Mouse (Mus musculus) liver, postnatal 0 days (tissue): Measurements from ENCODE around the gene Mboat7.

ENCODE experiments used
- CTCF ChIP-seq: sonication (generic); IDR thresholded peaks from 2 replicates; pipeline ENCODE4 v1.5.1; 2016; ENCODE audit warnings: antibody characterized with exemption, low read depth
- EP300 ChIP-seq: IDR thresholded peaks from 2 replicates; pipeline ENCODE4 v1.6.1; 2016; ENCODE audit warnings: antibody characterized with exemption, low read depth, mild to moderate bottlenecking

DNA sequence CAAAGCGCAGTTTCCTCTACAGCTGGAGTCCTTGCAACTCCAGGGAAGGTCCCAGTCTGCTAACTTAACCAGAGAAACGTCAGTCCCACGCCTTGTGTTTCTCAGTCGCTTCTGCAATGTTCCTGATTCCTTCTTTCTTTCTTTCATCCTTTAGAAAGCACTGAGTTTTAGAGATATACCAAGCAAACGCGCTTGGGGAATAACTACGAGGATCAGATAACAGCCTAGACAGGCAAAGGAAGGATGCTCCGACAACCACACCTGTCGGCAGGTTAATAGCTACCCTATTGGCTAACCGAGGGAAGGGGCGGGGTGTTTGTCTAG is 49.0 kb downstream of the Mboat7 start:
- TF ChIP-seq EP300 (no peak), CTCF (no peak)
